Mouse (Mus musculus): ENCODE measurements around the gene Gdpd5. TPM values are rescaled to one million over a fixed set of nuclear protein-coding genes. Genes with fewer than 3 reads are reported as not detected.

Gdpd5 gene
- total RNA-seq (2021): 10 to 100 TPM; 20.3 to 26.2 TPM

GRCm38 (mm10) chr7:99381214-99382087 is at the start of gene Gdpd5:
Gene Gdpd5, plus strand, starts transcription at chr7:99381414.
- peak; percentile 98 to 99 for DNase-seq (ENCODE audit: extremely low spot score in 1 of 2, low spot score in 1 of 2)

DNA sequence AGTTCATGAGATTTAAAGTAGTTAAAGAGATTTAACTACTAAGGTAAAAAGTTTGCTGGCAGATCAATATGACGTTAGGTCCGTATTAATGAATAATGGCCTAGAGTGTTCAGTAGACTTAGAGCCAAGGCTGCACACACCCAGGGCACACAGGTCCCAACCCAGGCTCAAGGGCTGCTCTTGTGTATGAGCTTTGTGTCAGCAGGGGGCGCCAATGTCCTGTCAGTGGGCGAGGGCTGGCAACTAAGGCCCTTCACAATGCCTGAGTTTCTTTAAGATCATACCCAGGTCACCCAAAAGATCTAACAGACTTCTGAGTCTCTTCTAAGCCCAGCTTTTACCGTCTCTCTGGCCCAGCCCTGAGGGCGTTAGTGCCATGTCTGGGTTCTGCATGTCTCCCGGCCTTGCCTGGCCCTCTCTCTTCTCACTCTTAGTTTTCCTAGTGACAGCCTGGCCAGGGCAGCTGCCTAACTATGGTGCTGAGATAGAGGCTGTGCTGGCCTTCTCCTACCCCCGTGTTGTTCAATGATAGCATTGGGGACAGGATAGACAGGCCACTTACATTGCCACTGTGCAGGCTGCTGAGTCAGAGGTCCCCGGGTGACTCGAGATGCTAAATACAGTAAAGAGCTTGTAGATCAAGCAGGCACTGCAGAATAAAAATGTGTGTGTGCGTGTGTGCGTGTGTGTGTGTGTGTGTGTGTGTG is 48.3 kb upstream of the Gdpd5 start:
- peak; percentile 56 to 93 for DNase-seq (ENCODE audit: extremely low spot score in 1 of 2, low spot score in 1 of 2)

DNA sequence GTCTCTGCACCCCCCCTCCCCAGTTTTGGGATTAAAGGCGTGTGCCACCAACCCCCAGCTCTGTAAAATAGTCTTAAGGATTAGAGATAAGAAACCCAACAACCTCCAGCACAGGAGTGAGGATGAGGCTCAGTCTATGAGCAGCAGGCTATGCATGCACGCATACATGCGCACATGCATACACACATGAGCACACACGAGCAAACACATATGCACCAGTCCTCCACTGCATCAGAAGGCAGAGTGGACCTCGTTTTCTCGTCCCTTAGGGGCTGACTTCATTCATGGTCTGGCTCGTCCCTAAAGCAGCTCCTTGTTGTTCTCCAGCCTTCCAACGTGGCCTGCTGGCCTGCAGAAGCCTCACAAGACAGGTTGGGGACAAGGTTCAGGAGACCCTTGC is 40.5 kb upstream of the Gdpd5 start:
- DNase-seq (ENCODE audit: extremely low spot score in 1 of 2, low spot score in 1 of 2): no peak

DNA sequence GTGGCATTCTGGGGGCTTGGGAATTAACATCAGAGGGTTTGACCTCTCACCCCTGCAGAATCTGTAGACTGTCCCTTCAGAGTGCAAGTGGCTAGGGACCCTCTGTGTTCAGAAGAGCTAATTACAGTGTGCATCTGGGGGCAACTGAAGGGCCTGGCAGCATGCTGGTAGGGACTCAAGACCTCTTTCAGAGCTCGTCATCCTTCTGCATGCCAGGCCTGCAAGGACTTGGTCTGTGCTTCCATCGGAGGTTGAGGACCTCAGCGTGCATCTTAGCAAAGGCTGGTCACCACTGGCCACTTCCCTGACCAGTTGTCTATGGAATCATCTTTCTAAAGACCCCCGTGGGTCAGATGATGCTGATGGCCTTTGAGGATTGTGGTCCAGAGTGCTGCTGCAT is 37.6 kb upstream of the Gdpd5 start:
- DNase-seq (ENCODE audit: extremely low spot score in 1 of 2, low spot score in 1 of 2): no peak

- DNase-seq (ENCODE audit: extremely low spot score in 1 of 2, low spot score in 1 of 2): no peak
Measured at GRCm38 (mm10) chr7:99347268-99347667, 33.9 kb upstream of the Gdpd5 start.

DNA sequence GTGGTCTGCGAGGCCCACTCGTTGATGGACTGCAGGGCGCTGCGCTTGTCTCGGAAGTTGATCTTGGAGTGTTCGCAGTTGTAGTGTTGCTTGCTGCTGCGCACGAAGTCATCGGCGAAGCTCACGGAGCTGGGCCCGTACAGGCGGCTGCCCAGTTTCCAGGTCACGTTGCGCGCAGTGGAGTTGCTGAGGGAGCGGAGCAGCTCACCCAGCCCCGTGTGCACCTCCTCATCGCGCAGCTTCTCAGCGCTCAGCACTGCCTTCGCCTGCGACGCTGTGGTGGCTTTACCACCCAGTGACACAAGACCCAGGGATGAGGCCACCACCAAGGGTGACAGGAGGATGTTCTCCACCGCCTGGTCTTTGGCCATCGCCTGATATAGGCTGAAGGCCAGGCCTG is 32.3 kb upstream of the Gdpd5 start:
- DNase-seq (ENCODE audit: extremely low spot score in 1 of 2, low spot score in 1 of 2): no peak

DNA sequence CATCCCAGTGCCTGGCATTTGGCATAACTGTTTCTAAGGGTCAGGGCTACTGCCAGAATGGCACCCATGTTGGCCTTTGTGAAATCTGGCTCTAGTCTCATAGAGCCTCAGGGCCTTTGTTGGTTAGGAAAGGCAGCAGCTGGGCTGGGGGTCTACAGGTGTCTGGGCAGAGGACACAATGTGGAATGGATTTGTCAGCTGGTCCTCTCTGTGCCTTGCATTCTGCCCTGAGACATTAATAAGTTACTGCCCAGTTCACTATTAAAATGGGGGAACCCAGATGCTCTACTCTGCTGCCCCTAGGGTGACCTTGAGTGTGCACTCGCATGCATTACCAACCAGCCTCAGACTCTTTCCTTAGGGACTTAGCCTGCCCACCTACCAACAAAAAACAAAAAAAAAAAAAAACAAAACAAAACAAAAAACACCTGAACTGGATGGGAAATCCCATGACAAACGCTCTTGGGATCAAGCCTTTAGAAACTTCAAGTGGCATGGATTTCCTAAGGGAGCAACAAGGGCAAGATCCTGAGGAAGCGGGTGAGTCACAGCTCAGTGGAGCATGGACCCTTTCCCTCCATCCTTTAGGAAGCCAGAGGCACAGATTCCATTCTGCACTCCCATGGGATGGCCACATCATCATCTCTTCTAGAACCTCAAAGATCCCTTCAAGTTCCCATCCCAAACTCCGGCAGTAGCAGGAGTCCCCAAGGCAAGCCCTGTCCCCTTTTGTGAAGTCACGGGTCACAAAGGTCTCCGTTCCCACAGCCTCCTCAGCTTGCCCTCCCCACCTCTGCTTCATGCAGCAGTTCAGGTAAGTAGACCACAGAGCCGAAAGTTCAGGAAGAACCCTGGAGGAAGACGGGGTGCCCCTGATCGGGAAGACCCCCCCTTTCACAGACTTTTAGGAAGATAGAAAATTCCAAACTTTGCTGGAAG is 31.2 kb upstream of the Gdpd5 start:
- DNase-seq (ENCODE audit: extremely low spot score in 1 of 2, low spot score in 1 of 2): no peak

GRCm38 (mm10) chr7:99351104-99351801 is 30.0 kb upstream of the Gdpd5 start:
- DNase-seq (ENCODE audit: extremely low spot score in 1 of 2, low spot score in 1 of 2): no peak

DNA sequence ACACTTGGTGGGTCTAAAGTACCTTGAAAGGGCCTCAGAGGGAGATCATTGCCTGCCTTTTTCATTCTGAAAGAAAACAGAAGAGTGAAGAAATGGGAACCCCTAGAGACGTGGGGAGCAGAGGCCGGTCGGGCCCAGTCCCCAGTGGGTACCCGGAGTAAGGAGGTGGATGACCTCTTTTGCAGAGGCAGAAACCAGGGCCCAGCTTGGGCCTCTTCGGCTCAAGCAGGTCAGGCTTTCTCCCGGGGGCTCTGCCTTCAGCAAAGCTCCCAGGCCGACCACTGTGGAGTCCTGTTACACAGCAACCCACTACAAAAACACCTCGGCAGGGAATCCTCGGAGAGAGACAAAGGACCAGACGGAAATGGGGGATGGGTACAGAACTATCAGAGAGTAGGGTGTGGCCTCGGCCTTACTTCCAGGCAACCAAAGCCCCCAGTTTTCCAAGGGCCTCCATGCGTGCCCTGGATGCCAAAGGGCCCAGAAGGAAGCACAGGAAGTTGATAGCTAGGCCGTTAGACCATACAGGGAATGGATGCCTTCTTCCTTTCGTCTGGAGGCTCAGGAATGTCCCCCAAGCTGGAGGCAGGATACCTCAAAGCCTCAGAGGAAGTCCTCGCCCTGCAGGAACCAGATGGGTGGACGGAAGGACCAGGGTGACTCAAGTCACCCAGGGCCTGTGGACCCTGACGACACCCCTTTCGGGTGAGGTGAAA is 29.3 kb upstream of the Gdpd5 start:
- DNase-seq (ENCODE audit: extremely low spot score in 1 of 2, low spot score in 1 of 2): no peak

DNA sequence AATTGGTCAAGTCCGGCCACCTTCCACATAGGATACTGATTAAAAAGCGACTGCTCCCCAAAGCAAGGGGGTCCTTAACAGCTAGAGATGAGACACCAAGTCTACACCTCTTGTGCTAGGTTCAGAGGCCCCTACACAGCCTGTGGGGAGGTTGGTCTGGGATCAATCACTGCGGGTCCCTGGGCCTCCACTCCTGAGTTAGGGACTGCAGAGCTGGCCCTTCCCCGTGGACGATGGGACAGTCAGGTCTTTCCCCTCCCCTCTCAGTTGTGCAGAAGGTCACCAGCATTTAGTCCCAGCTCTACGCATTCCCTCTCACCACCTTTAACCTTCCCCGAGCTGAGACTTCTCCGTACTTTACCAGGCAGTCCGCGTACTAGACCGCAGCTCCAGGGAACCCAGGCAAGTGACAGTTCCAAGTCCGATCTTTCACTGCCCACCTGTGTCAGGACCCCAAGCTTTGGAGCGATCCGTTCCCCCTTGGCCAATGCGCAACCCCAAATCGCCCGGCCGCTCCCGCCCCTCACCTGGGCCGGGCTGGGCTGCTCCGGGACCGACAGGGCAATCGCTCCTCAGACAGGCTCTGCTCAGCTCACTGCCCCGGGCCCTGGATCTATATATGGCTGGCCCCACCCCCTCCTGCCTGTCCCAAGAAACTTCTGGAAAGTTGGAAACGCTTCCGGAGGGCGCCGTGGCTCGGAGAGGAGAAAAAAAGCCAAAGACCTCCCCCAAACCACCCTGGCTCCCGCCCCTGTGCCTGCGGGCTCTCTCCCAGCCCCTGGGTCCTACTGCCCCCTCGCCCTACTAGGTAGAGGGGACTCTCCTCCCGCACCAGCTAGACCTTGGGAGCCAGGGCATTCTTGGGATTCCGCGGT is 28.5 kb upstream of the Gdpd5 start, which contains the start of gene Serpinh1:
Serpinh1 (minus strand) TSS at position 714 of the 875 bp plus-strand sequence.
- DNase-seq (ENCODE audit: extremely low spot score in 1 of 2, low spot score in 1 of 2): peak in 1 of 2 experiments; percentile 32

GRCm38 (mm10) chr7:99355731-99356131 is 25.5 kb upstream of the Gdpd5 start:
- DNase-seq (ENCODE audit: extremely low spot score in 1 of 2, low spot score in 1 of 2): peak in 1 of 2 experiments; percentile 59

GRCm38 (mm10) chr7:99356244-99356930 is 24.8 kb upstream of the Gdpd5 start:
- no peak for DNase-seq (ENCODE audit: extremely low spot score in 1 of 2, low spot score in 1 of 2)

DNA sequence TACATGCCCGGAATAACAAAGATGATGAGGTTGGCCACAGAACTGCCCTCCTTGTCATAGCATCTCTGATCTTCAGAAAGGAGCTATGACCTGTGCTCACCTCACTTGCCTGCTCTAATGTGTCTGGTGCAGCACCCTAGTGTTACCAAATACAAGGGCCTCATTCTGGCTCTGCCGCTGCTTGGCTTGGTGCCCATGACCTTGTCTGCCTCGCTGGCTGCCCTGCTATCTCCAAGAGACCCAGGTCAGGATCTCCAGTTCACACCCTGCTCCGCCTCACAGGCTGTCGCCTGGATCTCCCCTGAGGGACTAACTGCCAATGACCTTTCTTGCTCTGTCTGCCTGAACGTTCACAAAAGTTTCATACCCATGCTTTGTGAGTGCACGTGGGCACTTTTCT is 24.0 kb upstream of the Gdpd5 start:
- DNase-seq (ENCODE audit: extremely low spot score in 1 of 2, low spot score in 1 of 2): no peak

DNA sequence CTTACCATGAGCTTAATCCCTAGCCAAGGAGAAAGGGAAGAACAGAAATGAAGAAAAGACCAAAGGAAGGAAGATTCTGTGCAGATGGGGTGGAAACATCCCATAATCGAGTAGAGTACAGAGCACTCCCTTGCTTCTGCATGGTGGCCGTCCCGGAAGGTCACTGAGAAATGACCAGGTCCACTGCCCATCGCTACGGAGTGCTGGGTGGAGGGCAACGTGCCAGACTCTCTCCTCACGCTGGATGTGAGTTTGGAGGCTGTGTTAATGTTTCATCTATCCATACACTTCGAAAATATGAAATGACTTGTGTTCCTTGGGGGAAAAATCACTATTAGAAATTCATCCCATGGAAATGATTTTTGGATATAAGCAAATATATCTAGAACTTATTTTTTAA is 22.8 kb upstream of the Gdpd5 start:
- DNase-seq (ENCODE audit: extremely low spot score in 1 of 2, low spot score in 1 of 2): no peak

DNA sequence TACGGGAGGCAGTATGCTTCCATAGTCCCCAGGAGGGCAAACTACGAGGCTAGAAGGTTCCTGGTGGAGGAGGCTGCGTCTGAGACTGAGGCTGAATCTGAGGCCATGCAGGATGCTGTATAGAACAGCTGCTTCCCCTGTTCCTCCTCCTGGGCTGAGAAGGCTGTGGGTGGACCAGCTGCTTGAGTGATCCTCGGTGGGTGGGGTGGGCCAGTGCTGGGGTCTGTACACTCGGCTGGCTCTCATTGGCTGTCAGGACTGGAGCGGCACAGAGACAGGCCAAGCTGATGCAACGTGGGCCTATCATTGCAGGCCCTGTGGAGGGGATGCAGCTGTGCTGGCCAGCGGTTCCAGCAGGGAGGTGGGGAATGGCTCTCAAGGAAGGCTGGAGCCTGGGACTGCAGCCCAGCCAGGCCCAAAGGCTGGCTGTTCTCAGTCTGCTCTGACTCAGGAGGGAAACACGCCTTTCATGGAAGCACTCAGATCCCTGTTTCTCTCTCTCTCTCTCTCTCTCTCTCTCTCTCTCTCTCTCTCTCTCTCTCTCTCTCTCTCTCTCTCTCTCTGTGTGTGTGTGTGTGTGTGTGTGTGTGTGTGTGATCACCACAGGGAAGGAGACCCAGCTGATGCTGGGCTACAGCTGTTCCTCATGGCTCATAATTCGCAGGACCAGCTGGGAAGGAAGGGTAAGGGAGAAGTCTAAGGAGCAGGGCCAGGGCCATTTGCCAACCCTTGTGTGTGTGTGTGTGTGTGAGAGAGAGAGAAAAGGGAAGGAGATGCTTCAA is 21.0 kb upstream of the Gdpd5 start:
- peak; percentile 35 to 36 for DNase-seq (ENCODE audit: extremely low spot score in 1 of 2, low spot score in 1 of 2)

DNA sequence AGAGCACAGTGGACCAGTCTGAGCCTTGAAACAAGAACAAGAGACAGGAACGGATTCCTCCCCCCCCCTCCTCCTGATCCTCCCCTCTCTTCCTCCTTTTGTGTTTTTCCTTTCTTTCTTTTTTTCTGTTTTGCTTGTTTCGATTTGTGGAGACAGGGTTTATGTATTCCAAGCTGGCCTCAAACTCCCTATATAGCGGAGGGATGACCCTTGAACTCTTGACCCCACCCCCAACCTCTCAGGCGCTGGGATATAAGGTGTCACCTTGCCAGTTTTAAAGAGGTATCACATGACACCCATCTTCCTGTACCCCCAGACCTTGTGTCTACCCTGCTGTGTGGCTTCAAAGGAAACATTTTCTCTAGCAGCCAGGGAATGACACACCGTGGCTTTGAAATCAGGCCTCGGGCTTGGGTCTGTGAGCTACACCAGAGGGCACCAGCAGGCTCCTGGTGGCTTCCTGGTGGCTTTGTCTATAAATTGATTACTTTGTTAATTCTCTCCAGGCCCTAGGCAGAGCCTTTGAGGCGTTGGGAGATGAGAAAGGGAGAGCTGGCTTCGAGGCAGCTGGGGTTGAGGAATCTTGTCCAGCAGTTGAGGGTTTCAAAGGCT is 20.3 kb upstream of the Gdpd5 start:
- no peak for DNase-seq (ENCODE audit: extremely low spot score in 1 of 2, low spot score in 1 of 2)

DNA sequence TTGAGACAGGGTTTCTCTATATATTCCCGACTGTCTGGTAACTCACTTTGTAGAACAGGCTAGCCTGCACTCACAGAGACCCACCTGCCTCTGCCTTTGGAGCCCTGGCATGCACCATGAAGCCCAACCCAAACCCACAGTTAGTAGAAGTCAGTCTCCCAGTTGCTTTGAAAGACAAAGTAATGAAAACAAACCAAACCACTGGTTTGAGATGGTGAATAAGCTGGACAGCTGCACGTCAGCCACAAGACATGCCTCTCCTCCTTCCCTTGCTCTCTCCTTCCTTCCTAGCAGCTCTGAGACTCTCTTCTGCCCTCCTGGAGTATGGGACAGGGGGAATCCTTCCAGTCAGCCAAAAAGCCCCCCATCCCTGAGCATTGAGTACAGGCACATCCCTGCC is 19.1 kb upstream of the Gdpd5 start:
- DNase-seq (ENCODE audit: extremely low spot score in 1 of 2, low spot score in 1 of 2): no peak
